Mouse (Mus musculus): ENCODE data around the gene Immp2l. TPM values are rescaled to one million over a fixed set of nuclear protein-coding genes. Genes with fewer than 3 reads are reported as not detected.

The Immp2l gene
- polyA plus RNA-seq, 1 experiment from 2014 or later = 13.7 TPM

GRCm38 (mm10) chr12:41277896-41278295, 254.0 kb downstream of the Immp2l start:
- no peak overlapping the region for H3K9ac ChIP-seq
- no peaks in the 10 kb centered on the region for H3K27me3 ChIP-seq
- H3K4me1 ChIP-seq = no peaks in the 10 kb centered on the region
- no peaks in the 10 kb centered on the region for H3K9me3 ChIP-seq
- no peak overlapping the region for H3K27ac ChIP-seq
- ATAC-seq (ENCODE audit: insufficient number of reproducible peaks, low FRiP score, low TSS enrichment, low read depth) = no peak
- no peak overlapping the region for H3K4me3 ChIP-seq
- H3K4me2 ChIP-seq = no peak overlapping the region
- H3K36me3 ChIP-seq = no peaks in the 10 kb centered on the region
- whole genome bisulfite sequencing = 88% methylated on average over 1 of the region's 1 CpGs

GRCm38 (mm10) chr12:41289047-41289446, 265.2 kb downstream of the Immp2l start:
- Histone ChIP-seq H3K4me1 (no peaks in the 10 kb centered on the region), H3K9ac (no peak overlapping the region), H3K36me3 (no peaks in the 10 kb centered on the region), H3K27me3 (no peaks in the 10 kb centered on the region), H3K27ac (no peak overlapping the region), H3K9me3 (no peaks in the 10 kb centered on the region), H3K4me2 (no peak overlapping the region), H3K4me3 (no peak overlapping the region)
- no peak for ATAC-seq (ENCODE audit: insufficient number of reproducible peaks, low FRiP score, low TSS enrichment, low read depth)
- whole genome bisulfite sequencing = 46% methylated on average over 3 of the region's 3 CpGs

GRCm38 (mm10) chr12:41307015-41307414, 283.1 kb downstream of the Immp2l start:
- ATAC-seq (ENCODE audit: insufficient number of reproducible peaks, low FRiP score, low TSS enrichment, low read depth) = no peak
- Histone ChIP-seq H3K27me3 (no peaks in the 10 kb centered on the region), H3K4me1 (no peaks in the 10 kb centered on the region), H3K36me3 (no peaks in the 10 kb centered on the region), H3K27ac (no peak overlapping the region), H3K9me3 (no peaks in the 10 kb centered on the region), H3K4me3 (no peak overlapping the region), H3K9ac (no peak overlapping the region), H3K4me2 (no peak overlapping the region)
- WGBS = 60% methylated on average over 3 of the region's 3 CpGs

- WGBS = 81% methylated on average over 6 of the region's 6 CpGs
Measured at GRCm38 (mm10) chr12:41308726-41309680, 285.1 kb downstream of the Immp2l start.

GRCm38 (mm10) chr12:41313391-41313790, 289.5 kb downstream of the Immp2l start:
- H3K9ac ChIP-seq = no peak overlapping the region
- H3K9me3 ChIP-seq = no peaks in the 10 kb centered on the region
- no peaks in the 10 kb centered on the region for H3K36me3 ChIP-seq
- no peaks in the 10 kb centered on the region for H3K4me1 ChIP-seq
- H3K27ac ChIP-seq = no peak overlapping the region
- H3K27me3 ChIP-seq = no peaks in the 10 kb centered on the region
- 86% methylated on average over 6 of the region's 6 CpGs for WGBS
- no peak for ATAC-seq (ENCODE audit: insufficient number of reproducible peaks, low FRiP score, low TSS enrichment, low read depth)
- H3K4me2 ChIP-seq = no peak overlapping the region
- no peak overlapping the region for H3K4me3 ChIP-seq

More at GRCm38 (mm10) chr12:41308726-41309680, 285.1 kb downstream of the Immp2l start:
- H3K27me3 ChIP-seq = no peaks in the 10 kb centered on the region
- no peak overlapping the region for H3K27ac ChIP-seq
- no peak for ATAC-seq (ENCODE audit: insufficient number of reproducible peaks, low FRiP score, low TSS enrichment, low read depth)
- H3K9me3 ChIP-seq = no peaks in the 10 kb centered on the region
- H3K4me1 ChIP-seq = no peaks in the 10 kb centered on the region
- no peak overlapping the region for H3K4me2 ChIP-seq
- no peak overlapping the region for H3K4me3 ChIP-seq
- H3K36me3 ChIP-seq = no peaks in the 10 kb centered on the region
- no peak overlapping the region for H3K9ac ChIP-seq

- 0 out of 2 replicates have a peak overlapping the region, but pooled peaks have one; percentile 1 for H3K4me2 ChIP-seq
- no peak for ATAC-seq (ENCODE audit: insufficient number of reproducible peaks, low FRiP score, low TSS enrichment, low read depth)
- H3K9ac ChIP-seq = no peak overlapping the region
- no peak overlapping the region for H3K4me3 ChIP-seq
- no peaks in the 10 kb centered on the region for H3K9me3 ChIP-seq
- no peaks in the 10 kb centered on the region for H3K4me1 ChIP-seq
- WGBS = 20% methylated on average over 11 of the region's 11 CpGs
- H3K27me3 ChIP-seq = no peaks in the 10 kb centered on the region
- no peak overlapping the region for H3K27ac ChIP-seq
- H3K36me3 ChIP-seq = no peaks in the 10 kb centered on the region
Measured at GRCm38 (mm10) chr12:41314811-41315461, 291.0 kb downstream of the Immp2l start.

- ATAC-seq (ENCODE audit: insufficient number of reproducible peaks, low FRiP score, low TSS enrichment, low read depth) = no peak
- no peaks in the 10 kb centered on the region for H3K27me3 ChIP-seq
- WGBS = 62% methylated on average over 4 of the region's 4 CpGs
- H3K36me3 ChIP-seq = no peaks in the 10 kb centered on the region
- H3K27ac ChIP-seq = no peak overlapping the region
- no peak overlapping the region for H3K9ac ChIP-seq
- no peak overlapping the region for H3K4me3 ChIP-seq
- no peak overlapping the region for H3K4me2 ChIP-seq
- no peaks in the 10 kb centered on the region for H3K4me1 ChIP-seq
- H3K9me3 ChIP-seq = no peaks in the 10 kb centered on the region
Measured at GRCm38 (mm10) chr12:41315871-41316270, 292.0 kb downstream of the Immp2l start.

- Histone ChIP-seq H3K36me3 (no peaks in the 10 kb centered on the region), H3K4me2 (no peak overlapping the region), H3K9ac (no peak overlapping the region), H3K4me1 (no peaks in the 10 kb centered on the region), H3K4me3 (no peak overlapping the region), H3K27me3 (no peaks in the 10 kb centered on the region), H3K27ac (no peak overlapping the region), H3K9me3 (no peaks in the 10 kb centered on the region)
- ATAC-seq (ENCODE audit: insufficient number of reproducible peaks, low FRiP score, low TSS enrichment, low read depth) = no peak
- WGBS = 53% methylated on average over 4 of the region's 4 CpGs
Measured at GRCm38 (mm10) chr12:41316426-41316825, 292.5 kb downstream of the Immp2l start.

- Histone ChIP-seq H3K36me3 (no peaks in the 10 kb centered on the region), H3K27me3 (no peaks in the 10 kb centered on the region), H3K9ac (no peak overlapping the region), H3K27ac (no peak overlapping the region), H3K4me2 (no peak overlapping the region), H3K4me1 (no peaks in the 10 kb centered on the region), H3K9me3 (no peaks in the 10 kb centered on the region), H3K4me3 (no peak overlapping the region)
- no peak for ATAC-seq (ENCODE audit: insufficient number of reproducible peaks, low FRiP score, low TSS enrichment, low read depth)
- WGBS = 93% methylated on average over 2 of the region's 2 CpGs
Measured at GRCm38 (mm10) chr12:41317431-41317830, 293.5 kb downstream of the Immp2l start.

- Histone ChIP-seq H3K27ac (no peak overlapping the region), H3K4me3 (no peak overlapping the region), H3K27me3 (no peaks in the 10 kb centered on the region), H3K4me2 (no peak overlapping the region), H3K4me1 (no peaks in the 10 kb centered on the region), H3K9ac (no peak overlapping the region), H3K36me3 (no peaks in the 10 kb centered on the region), H3K9me3 (no peaks in the 10 kb centered on the region)
- no peak for ATAC-seq (ENCODE audit: insufficient number of reproducible peaks, low FRiP score, low TSS enrichment, low read depth)
- WGBS = 73% methylated on average over 1 of the region's 1 CpGs
Measured at GRCm38 (mm10) chr12:41322018-41322417, 298.1 kb downstream of the Immp2l start.

- WGBS = 74% methylated on average over 2 of the region's 2 CpGs
- Histone ChIP-seq H3K4me3 (no peak overlapping the region), H3K27me3 (no peaks in the 10 kb centered on the region), H3K4me2 (no peak overlapping the region), H3K4me1 (no peaks in the 10 kb centered on the region), H3K36me3 (no peaks in the 10 kb centered on the region), H3K9me3 (no peaks in the 10 kb centered on the region), H3K9ac (no peak overlapping the region), H3K27ac (no peak overlapping the region)
- no peak for ATAC-seq (ENCODE audit: insufficient number of reproducible peaks, low FRiP score, low TSS enrichment, low read depth)
Measured at GRCm38 (mm10) chr12:41324418-41324817, 300.5 kb downstream of the Immp2l start.

- Histone ChIP-seq H3K9me3 (no peaks in the 10 kb centered on the region), H3K27me3 (no peaks in the 10 kb centered on the region), H3K4me2 (no peak overlapping the region), H3K27ac (no peak overlapping the region), H3K9ac (no peak overlapping the region), H3K4me3 (no peak overlapping the region), H3K4me1 (no peaks in the 10 kb centered on the region), H3K36me3 (no peaks in the 10 kb centered on the region)
- WGBS = 78% methylated on average over 2 of the region's 2 CpGs
- ATAC-seq (ENCODE audit: insufficient number of reproducible peaks, low FRiP score, low TSS enrichment, low read depth) = no peak
Measured at GRCm38 (mm10) chr12:41325756-41326155, 301.9 kb downstream of the Immp2l start.
